Mouse (Mus musculus): ENCODE measurements at regions not wholly inside any gene's neighbourhood (a gene's known extent, or its start where the extent isn't known, plus 50 kb on each side); places are given as distances from the start of the nearest gene placed in this dataset.

DNA sequence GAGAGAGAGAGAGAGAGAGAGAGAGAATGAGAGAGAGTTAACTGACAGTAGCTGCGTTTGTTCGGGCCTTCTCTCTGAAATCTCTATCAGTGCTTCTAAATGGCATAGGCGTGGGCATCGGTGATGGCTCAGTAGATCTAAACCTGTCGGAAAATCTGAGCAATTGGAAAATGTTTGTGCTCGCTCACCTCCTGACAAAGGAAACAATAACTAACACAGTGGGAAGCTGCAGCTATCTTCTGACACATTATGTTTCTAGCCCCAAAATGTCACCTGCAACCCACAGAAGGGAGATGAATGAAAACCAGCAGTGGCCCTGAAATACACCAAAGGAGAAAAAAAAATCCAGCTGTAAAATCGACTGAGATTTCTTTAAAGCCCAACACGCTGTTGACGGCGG, 576.7 kb downstream of the Ttll7 start:
- TF ChIP-seq POLR2A (IDR thresholded peaks at IDR 0.05; ENCODE audit: low read depth, low read length) (no peak), CTCF (IDR thresholded peaks at IDR 0.05; ENCODE audit: borderline replicate concordance, insufficient read depth, low read length) (no peak)
